Mouse (Mus musculus): ENCODE measurements around the gene H2-M5. TPM values are rescaled to one million over a fixed set of nuclear protein-coding genes. Genes with fewer than 3 reads are reported as not detected.

Gene H2-M5
- total RNA-seq, 1 experiment from 2014 or later: not detected

DNA sequence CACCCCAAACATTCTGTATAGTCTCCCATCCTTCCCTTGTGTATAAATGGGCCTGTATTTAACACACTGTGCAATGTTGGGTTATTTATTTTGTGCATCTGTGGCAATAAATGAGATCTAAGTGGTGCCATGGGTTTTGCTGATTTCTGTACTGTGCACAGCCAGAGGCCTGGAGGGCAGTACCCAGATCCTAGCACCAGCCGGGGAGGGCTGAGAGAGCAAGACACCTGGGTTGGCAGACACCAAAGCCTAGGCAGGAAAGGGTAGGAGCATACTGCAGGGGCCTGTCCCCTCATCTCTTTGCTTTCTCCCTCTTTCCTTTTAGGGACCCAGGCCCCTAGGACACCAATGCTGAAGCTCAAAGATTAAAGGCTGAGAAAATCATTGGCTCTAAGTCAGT lies 41.1 kb downstream of the H2-M5 start:
- DNase-seq: no peak

DNA sequence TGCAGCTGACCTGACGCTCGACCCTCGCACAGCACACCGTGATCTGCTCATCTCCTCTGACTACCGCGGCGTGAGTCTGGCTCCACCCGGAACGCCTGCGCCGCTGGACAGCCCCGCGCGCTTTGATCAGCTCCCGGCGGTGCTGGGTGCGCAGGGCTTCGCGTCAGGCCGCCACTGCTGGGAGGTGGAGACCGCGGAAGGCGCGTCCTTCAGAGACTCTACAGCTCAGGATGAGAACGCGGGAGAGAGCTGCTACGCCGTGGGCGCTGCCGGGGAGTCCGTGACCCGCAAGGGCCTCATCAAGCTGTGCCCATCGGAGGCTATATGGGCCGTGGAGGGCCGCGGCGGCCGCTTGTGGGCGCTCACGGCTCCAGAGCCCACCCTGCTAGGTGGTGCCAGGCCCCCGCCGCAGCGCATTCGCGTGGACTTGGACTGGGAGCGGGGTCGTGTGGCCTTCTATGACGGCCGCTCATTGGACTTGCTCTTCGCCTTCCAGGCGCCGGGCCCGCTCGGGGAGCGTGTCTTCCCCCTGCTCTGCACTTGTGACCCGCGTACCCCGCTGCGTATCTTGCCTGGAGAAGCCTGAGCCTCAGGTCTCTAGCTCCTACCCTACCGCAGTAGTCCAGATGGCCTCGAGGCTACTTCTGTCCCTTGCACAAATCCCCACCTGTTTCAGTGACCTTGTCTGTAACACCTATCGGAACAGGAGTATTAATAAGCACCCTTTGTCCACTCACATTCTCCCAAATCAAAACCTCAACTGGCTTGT lies 42.1 kb downstream of the H2-M5 start:
- peak; percentile 75 for DNase-seq

DNA sequence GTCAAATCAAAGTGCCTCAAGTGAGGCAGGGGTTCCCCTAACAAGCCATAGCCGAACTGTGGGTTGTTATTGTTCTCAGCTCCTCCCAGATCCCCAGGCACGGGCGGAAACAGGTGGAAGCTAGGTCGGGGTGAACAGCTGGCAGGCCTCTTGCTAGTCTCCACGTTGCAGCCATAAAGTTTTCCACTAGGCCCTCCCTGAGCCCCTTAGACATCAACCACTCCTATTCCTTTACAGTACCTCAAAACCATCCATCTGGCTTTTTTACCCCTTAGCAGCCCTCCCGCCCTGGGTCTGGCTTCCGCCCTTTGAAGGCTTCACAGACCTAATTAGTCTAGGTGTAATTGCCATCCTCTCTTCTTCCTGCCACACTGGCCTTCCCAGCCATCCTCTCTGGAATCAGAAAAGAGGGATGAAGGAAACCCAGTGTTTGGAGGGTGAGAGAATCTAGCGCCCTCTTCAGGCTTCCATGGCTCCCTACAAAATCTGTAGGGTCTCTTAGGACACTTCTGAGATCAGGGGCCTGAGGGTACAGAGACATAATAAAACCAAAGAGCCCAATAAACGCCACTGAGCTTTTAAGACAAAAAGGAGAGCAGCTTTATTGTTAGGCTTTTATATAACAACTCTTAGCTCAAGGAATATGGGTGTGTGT lies 45.1 kb downstream of the H2-M5 start:
- DNase-seq: no peak

DNA sequence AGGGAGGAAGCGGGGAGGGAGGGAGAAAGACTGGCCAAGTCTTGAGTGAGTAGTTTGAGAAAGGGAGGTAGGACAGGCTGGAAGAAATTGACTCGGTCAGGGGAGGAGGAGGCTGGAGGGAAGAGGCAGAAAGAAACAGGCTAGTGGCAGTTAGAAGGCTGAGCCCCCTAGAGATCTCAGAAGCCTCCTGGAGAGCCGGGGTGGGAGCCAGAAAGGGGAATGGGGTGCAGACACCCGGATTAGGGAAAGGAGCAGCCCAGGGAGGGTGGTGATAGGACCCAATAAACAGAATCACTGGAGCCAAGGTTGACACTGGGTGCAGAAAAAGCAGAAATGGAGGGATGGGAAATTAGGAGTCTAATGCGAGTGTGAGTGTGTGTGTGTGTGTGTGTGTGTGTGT lies 45.6 kb downstream of the H2-M5 start:
- no peak for DNase-seq

DNA sequence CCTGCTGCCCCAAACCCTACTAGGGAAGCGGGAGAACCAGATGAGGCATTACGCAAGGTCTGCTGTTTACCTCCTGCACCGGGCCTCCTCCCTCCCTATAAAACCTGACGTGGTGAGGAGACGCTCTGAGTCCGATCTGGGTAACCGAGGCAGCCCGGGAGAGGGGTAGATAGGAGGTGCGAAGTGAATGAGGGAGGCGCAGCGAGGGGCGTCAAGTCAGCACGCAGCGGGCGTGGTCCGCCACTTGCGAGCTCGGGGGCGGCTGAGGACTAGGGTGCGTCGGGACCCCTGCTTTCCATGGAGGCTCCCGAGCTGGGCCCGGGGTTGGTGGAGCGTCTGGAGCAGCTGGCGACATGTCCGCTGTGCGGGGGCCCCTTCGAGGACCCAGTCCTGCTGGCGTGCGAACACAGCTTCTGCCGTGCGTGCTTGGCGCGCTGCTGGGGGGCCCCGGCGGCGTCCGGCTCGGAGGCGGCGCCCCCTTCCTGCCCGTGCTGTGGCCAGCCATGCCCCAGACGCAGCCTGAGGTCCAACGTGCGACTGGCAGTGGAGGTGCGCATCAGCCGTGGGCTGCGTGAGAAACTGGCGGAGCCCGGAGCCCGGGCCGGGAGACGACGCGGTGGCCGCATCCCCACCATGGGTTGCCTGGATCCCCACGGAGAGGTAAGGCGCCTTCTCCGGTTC lies 46.4 kb downstream of the H2-M5 start, which contains the start of gene Rnf39:
Gene Rnf39 (plus strand): TSS at position 128 of the 681 bp plus-strand sequence.
- DNase-seq: no peak

DNA sequence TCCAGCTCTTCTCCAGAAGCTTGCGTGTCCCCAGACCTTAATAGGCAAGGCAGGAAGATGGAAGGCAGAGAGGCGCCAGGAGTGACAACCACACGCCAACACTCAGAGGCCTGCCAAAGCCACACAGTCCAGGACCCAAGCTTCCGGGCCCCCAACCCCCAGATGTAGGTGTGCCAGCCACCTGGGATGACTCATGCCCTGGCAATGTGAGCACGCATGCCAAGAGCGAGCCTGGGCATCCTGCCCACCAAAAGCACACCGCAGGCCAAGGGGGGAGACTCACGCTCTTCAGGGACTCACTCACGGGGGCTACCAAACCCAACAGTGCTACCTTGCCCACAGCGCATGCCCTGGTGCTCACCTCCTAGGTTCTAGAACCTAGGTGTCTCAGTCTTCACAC lies 46.9 kb downstream of the H2-M5 start:
- DNase-seq: peak; percentile 47

DNA sequence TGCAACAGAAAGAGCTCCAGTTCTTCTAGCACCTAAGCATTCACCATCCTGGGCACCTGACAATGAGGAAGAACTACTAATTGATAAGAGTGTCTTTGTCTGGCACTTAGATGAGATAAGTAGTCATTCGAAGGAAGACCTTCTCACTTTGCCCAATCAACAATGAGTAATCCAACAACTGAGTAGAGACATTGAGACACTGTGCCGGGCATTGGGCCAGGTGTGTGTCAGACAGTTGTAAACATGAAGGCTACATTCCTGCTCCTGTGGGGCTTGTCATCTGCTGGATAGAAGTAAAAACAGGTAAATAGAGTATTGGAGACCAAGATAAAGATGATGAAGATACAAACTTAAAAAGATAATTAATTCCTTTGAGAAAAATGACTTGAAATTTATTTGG lies 51.3 kb downstream of the H2-M5 start:
- DNase-seq: peak; percentile 79

Other genes starting within 250 kb of the H2-M5 start
- gene H2-M10.5, start 216.6 kb downstream of the H2-M5 start, total RNA-seq (2021): not detected in 2 replicates
- gene H2-M10.6, start 177.4 kb downstream of the H2-M5 start, total RNA-seq (2021): not detected in 2 replicates
- 45.3 and 55.8 TPM in 2 replicates for gene Trim26, start 152.4 kb downstream of the H2-M5 start, total RNA-seq (2021)
- gene Trim15, start 122.3 kb downstream of the H2-M5 start, total RNA-seq (2021): not detected in 2 replicates
- 1.3 and 6.7 TPM in 2 replicates for gene Trim10, start 120.0 kb downstream of the H2-M5 start, total RNA-seq (2021)
- not detected in 2 replicates for gene Trim40, start 99.4 kb downstream of the H2-M5 start, total RNA-seq (2021)
- not detected in 2 replicates for gene Trim31, start 91.4 kb downstream of the H2-M5 start, total RNA-seq (2021)
- 0.45 and 1.1 TPM in 2 replicates for gene Rnf39, start 46.6 kb downstream of the H2-M5 start, total RNA-seq (2021)
- 77.1 and 81.0 TPM in 2 replicates for gene Ppp1r11, start 37.8 kb downstream of the H2-M5 start, total RNA-seq (2021)
- 36.5 and 39.8 TPM in 2 replicates for gene Znrd1, start 31.0 kb downstream of the H2-M5 start, total RNA-seq (2021)
- gene Znrd1as, start 30.9 kb downstream of the H2-M5 start, total RNA-seq (2021): 10.6 and 10.9 TPM in 2 replicates
- gene 2410137M14Rik, start 8.3 kb downstream of the H2-M5 start, total RNA-seq (2021): not detected in 2 replicates
- 4.1 and 4.5 TPM in 2 replicates for gene Zfp57, start 11.6 kb upstream of the H2-M5 start, total RNA-seq (2021)
- gene Mog, start 33.9 kb upstream of the H2-M5 start, total RNA-seq (2021): not detected in 2 replicates
- 24.2 and 32.7 TPM in 2 replicates for gene Gabbr1, start 56.4 kb upstream of the H2-M5 start, total RNA-seq (2021)
- gene Olfr90, start 99.0 kb upstream of the H2-M5 start, total RNA-seq (2021): not detected in 2 replicates
- not detected in 2 replicates for gene Olfr91, start 108.7 kb upstream of the H2-M5 start, total RNA-seq (2021)
- gene Olfr92, start 130.6 kb upstream of the H2-M5 start, total RNA-seq (2021): not detected in 2 replicates
- not detected in 2 replicates for gene Olfr93, start 172.0 kb upstream of the H2-M5 start, total RNA-seq (2021)
- 3.4 TPM in 1 of 2 replicates, not detected in the other for gene Ubd, start 204.4 kb upstream of the H2-M5 start, total RNA-seq (2021)
- not detected in 2 replicates for gene Olfr94, start 211.5 kb upstream of the H2-M5 start, total RNA-seq (2021)
- gene Olfr95, start 223.6 kb upstream of the H2-M5 start, total RNA-seq (2021): not detected in 2 replicates
- not detected in 2 replicates for gene Olfr96, start 230.6 kb upstream of the H2-M5 start, total RNA-seq (2021)
- gene Olfr97, start 247.8 kb upstream of the H2-M5 start, total RNA-seq (2021): not detected in 2 replicates

Data from adrenal gland, postnatal 14 days (tissue).